Mouse (Mus musculus): ENCODE measurements around the gene Atxn7. TPM values are rescaled to one million over a fixed set of nuclear protein-coding genes. Genes with fewer than 3 reads are reported as not detected.

The Atxn7 gene
- polyA plus RNA-seq, 1 experiment from 2014 or later, result 3.0 TPM

- DNase-seq (ENCODE audit: low spot score), result no peak
- no peak overlapping the region for H3K4me3 ChIP-seq
- H3K27me3 ChIP-seq (ENCODE audit: insufficient read depth, poor library complexity, severe bottlenecking), result no peaks in the 10 kb centered on the region
- no peaks in the 10 kb centered on the region for H3K36me3 ChIP-seq
- H3K27ac ChIP-seq, result no peak overlapping the region
- no peaks in the 10 kb centered on the region for H3K9me3 ChIP-seq
- 37% methylated on average over 6 of the region's 6 CpGs for WGBS
- H3K4me1 ChIP-seq, result peaks cover 24% of the 10 kb centered on the region
These were observed 109.5 kb downstream of the Atxn7 start for GRCm38 (mm10) chr14:14070541-14071315.

- no peaks in the 10 kb centered on the region for H3K36me3 ChIP-seq
- H3K9me3 ChIP-seq, result no peaks in the 10 kb centered on the region
- H3K27ac ChIP-seq, result no peak overlapping the region
- no peaks in the 10 kb centered on the region for H3K27me3 ChIP-seq (ENCODE audit: insufficient read depth, poor library complexity, severe bottlenecking)
- peaks cover 24% of the 10 kb centered on the region for H3K4me1 ChIP-seq
- WGBS, result 76% methylated on average over 4 of the region's 4 CpGs
- no peak for DNase-seq (ENCODE audit: low spot score)
- H3K4me3 ChIP-seq, result no peak overlapping the region
These were observed 110.2 kb downstream of the Atxn7 start for GRCm38 (mm10) chr14:14071456-14071855.

GRCm38 (mm10) chr14:14080604-14081194, 119.5 kb downstream of the Atxn7 start:
- no peaks in the 10 kb centered on the region for H3K27me3 ChIP-seq (ENCODE audit: insufficient read depth, poor library complexity, severe bottlenecking)
- 89% methylated on average over 6 of the region's 6 CpGs for WGBS
- H3K27ac ChIP-seq, result no peak overlapping the region
- no peaks in the 10 kb centered on the region for H3K9me3 ChIP-seq
- H3K36me3 ChIP-seq, result no peaks in the 10 kb centered on the region
- H3K4me3 ChIP-seq, result no peak overlapping the region
- DNase-seq (ENCODE audit: low spot score), result no peak
- no peaks in the 10 kb centered on the region for H3K4me1 ChIP-seq

GRCm38 (mm10) chr14:14083811-14084210, 122.6 kb downstream of the Atxn7 start:
- WGBS, result 85% methylated on average over 8 of the region's 8 CpGs
- peaks cover 10% of the 10 kb centered on the region; the same call in 1 of the 2 replicates for H3K4me1 ChIP-seq
- no peaks in the 10 kb centered on the region for H3K36me3 ChIP-seq
- H3K4me3 ChIP-seq, result no peak overlapping the region
- no peak for DNase-seq (ENCODE audit: low spot score)
- no peaks in the 10 kb centered on the region for H3K9me3 ChIP-seq
- no peaks in the 10 kb centered on the region for H3K27me3 ChIP-seq (ENCODE audit: insufficient read depth, poor library complexity, severe bottlenecking)
- no peak overlapping the region for H3K27ac ChIP-seq

GRCm38 (mm10) chr14:14086711-14087263, 125.5 kb downstream of the Atxn7 start:
- no peak for DNase-seq (ENCODE audit: low spot score)
- Histone ChIP-seq H3K36me3 (peaks cover 15% of the 10 kb centered on the region), H3K4me1 (peaks cover 13% of the 10 kb centered on the region; the same call in 1 of the 2 replicates), H3K4me3 (no peak overlapping the region), H3K27ac (no peak overlapping the region), H3K27me3 (ENCODE audit: insufficient read depth, poor library complexity, severe bottlenecking) (no peaks in the 10 kb centered on the region), H3K9me3 (no peaks in the 10 kb centered on the region)
- 88% methylated on average over 4 of the region's 4 CpGs for WGBS

- Histone ChIP-seq H3K27ac (no peak overlapping the region), H3K36me3 (peaks cover 16% of the 10 kb centered on the region), H3K4me3 (no peak overlapping the region), H3K27me3 (ENCODE audit: insufficient read depth, poor library complexity, severe bottlenecking) (no peaks in the 10 kb centered on the region), H3K9me3 (no peaks in the 10 kb centered on the region), H3K4me1 (peaks cover 13% of the 10 kb centered on the region; the same call in 1 of the 2 replicates)
- WGBS, result 82% methylated on average over 6 of the region's 6 CpGs
- no peak for DNase-seq (ENCODE audit: low spot score)
These were observed 126.1 kb downstream of the Atxn7 start for GRCm38 (mm10) chr14:14087348-14087747.

- no peaks in the 10 kb centered on the region; the same call in 1 of the 2 replicates for H3K27me3 ChIP-seq (ENCODE audit: insufficient read depth, poor library complexity, severe bottlenecking)
- 37% methylated on average over 9 of the region's 9 CpGs for WGBS
- no peak overlapping the region for H3K27ac ChIP-seq
- DNase-seq (ENCODE audit: low spot score), result no peak
- H3K9me3 ChIP-seq, result no peaks in the 10 kb centered on the region
- no peak overlapping the region for H3K4me3 ChIP-seq
- H3K4me1 ChIP-seq, result peaks cover 13% of the 10 kb centered on the region; the same call in 1 of the 2 replicates
- H3K36me3 ChIP-seq, result peaks cover 24% of the 10 kb centered on the region
These were observed 127.0 kb downstream of the Atxn7 start for GRCm38 (mm10) chr14:14088016-14088791.

- Histone ChIP-seq H3K9me3 (no peaks in the 10 kb centered on the region), H3K4me3 (no peak overlapping the region), H3K27me3 (ENCODE audit: insufficient read depth, poor library complexity, severe bottlenecking) (peaks cover 9% of the 10 kb centered on the region; the same call in 1 of the 2 replicates), H3K36me3 (peaks cover 33% of the 10 kb centered on the region), H3K27ac (no peak overlapping the region), H3K4me1 (peaks cover 13% of the 10 kb centered on the region; the same call in 1 of the 2 replicates)
- 95% methylated on average over 6 of the region's 6 CpGs for WGBS
- DNase-seq (ENCODE audit: low spot score), result peak; percentile 63
These were observed 129.3 kb downstream of the Atxn7 start for GRCm38 (mm10) chr14:14090571-14090970.

- Histone ChIP-seq H3K36me3 (peaks cover 40% of the 10 kb centered on the region), H3K27me3 (ENCODE audit: insufficient read depth, poor library complexity, severe bottlenecking) (peaks cover 27% of the 10 kb centered on the region; the same call in 1 of the 2 replicates), H3K27ac (no peak overlapping the region), H3K9me3 (no peaks in the 10 kb centered on the region), H3K4me3 (no peak overlapping the region), H3K4me1 (no peaks in the 10 kb centered on the region)
- WGBS, result 31% methylated on average over 10 of the region's 10 CpGs
- DNase-seq (ENCODE audit: low spot score), result peak; percentile 90
These were observed 137.2 kb downstream of the Atxn7 start for GRCm38 (mm10) chr14:14098330-14098980.

GRCm38 (mm10) chr14:14100773-14101280, 139.6 kb downstream of the Atxn7 start:
- no peak overlapping the region for H3K27ac ChIP-seq
- peaks cover 34% of the 10 kb centered on the region for H3K36me3 ChIP-seq

GRCm38 (mm10) chr14:14101296-14101695, 140.1 kb downstream of the Atxn7 start:
- Histone ChIP-seq H3K27ac (no peak overlapping the region), H3K4me3 (no peak overlapping the region), H3K36me3 (peaks cover 29% of the 10 kb centered on the region), H3K27me3 (ENCODE audit: insufficient read depth, poor library complexity, severe bottlenecking) (peaks cover 10% of the 10 kb centered on the region; the same call in 1 of the 2 replicates), H3K4me1 (no peaks in the 10 kb centered on the region), H3K9me3 (no peaks in the 10 kb centered on the region)
- no peak for DNase-seq (ENCODE audit: low spot score)
- WGBS, result 92% methylated on average over 9 of the region's 9 CpGs

More at GRCm38 (mm10) chr14:14100773-14101280, 139.6 kb downstream of the Atxn7 start:
- WGBS, result 89% methylated on average over 8 of the region's 8 CpGs
- Histone ChIP-seq H3K4me3 (no peak overlapping the region), H3K9me3 (no peaks in the 10 kb centered on the region), H3K4me1 (no peaks in the 10 kb centered on the region), H3K27me3 (ENCODE audit: insufficient read depth, poor library complexity, severe bottlenecking) (peaks cover 15% of the 10 kb centered on the region; the same call in 1 of the 2 replicates)
- no peak for DNase-seq (ENCODE audit: low spot score)

All from heart, embryonic 10.5 days (tissue).